Mouse (Mus musculus) frontal cortex, postnatal 14 days (tissue): ENCODE measurements at regions not wholly inside any gene's neighbourhood (a gene's known extent, or its start where the extent isn't known, plus 50 kb on each side); places are given as distances from the start of the nearest gene placed in this dataset.

Experiments
- DNase-seq, 2 experiments: peaks; one replicate each; pipeline ENCODE4 v3.0.0; 2022; ENCODE audit warnings: low spot score in 2 of 2

DNA sequence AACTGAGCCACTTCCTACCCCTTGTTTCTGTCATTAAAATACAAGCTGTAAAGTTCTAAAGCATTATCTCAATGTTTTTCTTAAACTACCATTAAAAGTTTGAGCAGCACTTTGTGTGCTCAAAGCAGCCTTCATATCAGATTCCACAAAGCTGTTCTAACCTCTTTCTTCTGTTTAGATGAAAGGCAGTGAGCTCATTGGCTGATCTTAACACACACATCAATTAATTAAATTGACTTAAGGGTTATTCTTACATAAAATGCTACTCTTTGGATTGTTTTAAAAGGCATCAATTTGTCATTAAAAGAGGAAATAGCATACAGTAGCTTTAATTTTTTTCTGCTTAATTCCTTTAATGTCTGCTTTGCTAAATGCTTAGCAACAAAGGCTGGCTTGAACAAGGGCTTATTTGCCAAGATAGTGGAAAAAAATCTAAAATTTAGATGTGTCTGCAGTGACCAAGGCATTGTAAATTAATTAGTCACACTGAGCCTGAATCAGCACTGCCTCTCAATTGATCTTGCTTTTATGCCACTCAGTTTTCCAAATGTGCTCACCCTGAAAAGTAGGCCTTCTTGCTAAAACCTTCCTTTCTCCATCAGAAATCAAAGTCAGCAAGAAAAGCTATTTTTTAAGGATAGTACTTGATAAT, 777.5 kb downstream of the Tmem114 start:
- no peak for DNase-seq

DNA sequence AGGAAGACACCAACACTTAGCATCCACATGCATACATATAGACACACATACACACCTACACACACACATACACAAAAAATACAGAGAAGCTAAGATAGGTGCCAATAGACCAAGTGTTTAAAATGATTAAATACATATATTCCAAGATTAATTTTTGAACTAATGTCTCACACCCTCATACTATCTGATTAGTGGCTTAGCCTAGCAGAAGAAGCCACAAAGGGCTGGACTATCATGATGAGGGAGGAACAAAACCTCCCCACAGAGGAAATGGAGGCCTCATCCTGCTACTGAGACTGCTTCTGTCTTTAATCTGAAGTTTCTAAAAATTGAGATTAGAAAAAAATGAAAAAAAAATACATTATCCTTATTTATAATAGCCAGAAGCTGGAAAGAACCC, 780.6 kb downstream of the Tmem114 start:
- DNase-seq = no peak

DNA sequence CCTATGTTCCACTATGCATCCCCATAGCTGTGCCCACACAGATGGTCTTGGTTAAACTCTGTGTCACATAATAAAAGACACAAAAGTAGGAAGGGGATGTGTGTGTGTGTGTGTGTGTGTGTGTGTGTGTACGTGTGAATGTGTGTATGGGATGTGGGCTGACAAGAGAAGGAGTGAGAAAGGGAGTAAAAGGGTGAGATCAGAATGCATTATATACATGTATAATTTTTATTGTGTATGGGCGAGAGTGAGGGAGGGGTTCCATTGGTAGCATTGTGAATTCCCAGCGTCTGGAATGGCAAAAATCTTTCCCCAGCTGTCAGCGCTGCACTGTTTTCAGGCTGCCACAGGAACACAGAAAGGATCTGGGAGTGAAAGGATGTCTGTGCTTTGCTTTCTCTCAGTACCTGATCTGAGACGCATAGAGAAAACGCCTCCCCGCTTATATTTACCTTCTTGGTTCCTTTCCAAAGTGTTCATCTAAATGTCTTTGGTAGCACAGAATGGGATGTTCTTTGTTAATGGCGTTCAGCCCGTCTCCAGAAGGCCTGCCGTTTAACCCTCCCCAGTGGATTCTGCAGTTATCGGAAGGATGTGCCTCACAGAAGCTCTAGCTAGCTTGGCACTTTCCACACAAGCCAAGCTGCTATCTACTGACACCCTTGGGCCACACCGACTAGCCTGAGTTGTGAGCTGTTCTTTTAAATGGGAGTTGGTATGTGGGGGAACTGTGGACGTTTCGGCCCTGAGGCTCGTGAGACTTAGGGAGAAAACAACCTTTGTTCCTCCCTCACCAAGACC, 785.8 kb downstream of the Tmem114 start:
- no peak for DNase-seq

DNA sequence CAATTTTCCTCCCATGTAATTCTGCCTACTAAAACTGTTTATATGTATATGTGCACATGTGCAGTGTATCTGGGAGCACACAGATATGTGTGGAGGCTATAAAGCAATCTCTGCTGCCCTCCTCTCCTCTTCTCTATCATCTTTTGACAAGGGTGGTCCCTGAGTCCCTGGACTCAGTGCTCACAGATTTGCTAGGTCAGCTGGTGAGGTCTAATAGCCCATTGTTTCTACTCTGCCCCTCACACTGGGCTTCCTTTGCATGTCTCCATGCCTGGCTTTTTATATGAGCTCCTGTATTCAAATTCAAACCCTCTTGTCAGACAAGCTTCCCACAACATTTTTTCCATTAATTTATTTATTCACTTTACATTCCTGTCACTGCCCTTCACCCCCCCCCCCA, 786.9 kb downstream of the Tmem114 start:
- DNase-seq = no peak

DNA sequence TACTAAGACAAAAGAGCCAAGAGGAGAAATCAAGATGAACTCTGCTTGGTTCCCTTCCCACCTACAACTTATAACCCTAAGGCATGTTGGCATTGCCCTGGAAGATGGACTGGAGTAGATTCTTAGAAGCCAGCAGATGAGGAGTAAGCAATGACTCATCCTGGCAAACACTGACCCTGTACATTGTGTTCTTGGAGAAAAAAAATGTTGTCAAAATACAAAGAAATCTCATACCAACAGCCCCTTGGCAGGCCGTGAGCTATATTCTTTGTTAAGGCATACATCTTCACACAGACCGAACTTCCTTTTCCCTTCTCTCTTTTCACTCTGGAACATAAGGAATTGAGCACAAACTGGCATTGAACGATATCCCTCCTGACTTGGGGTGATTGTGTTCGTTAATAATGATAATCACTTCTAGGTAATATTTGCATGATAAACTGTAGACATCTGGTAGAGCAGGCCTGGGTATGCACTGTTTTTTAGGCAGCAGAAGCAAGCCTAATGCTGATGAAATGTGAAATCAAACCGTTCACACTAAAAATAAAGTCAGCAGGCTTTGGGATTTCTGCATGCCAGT, 787.7 kb downstream of the Tmem114 start:
- no peak for DNase-seq

DNA sequence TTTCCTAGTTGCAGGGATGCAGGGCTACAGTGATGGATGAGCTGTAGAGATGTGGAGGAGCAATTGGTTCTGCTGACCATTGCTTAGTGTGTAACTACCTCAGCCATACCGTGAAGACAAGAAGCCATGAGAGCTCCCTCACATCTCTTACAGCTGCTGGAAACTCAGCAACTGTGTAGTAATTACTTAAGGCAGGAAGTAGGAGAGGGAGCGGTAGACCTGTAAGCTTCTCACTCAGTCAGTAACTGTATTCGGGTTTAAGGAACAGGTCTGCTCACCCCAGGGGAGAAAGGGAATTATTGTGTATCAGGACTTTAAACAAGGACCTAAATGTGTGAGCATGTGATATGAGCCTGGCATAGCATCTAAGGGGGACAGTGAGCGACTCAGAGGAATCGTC, 788.6 kb downstream of the Tmem114 start:
- no peak for DNase-seq

DNA sequence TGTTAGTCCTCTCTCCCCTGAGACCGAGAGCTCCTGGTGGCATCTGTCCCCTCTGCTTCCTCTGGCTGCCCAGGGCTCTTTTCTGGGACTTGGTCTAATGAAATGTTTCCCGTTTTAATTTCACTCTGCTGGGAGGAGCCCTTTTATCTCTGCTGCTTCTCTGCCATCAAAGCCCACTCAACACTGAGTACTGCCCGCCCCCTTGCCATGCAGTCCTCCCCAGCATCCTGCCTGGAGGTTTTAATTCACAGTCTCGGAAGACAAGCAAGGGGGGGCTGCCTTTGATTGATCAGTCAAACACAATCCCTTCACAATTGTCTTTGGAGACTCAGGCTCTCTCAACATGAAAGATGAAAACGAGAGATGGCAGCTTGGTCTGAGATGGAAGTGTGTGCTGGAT, 792.5 kb downstream of the Tmem114 start:
- no peak for DNase-seq

DNA sequence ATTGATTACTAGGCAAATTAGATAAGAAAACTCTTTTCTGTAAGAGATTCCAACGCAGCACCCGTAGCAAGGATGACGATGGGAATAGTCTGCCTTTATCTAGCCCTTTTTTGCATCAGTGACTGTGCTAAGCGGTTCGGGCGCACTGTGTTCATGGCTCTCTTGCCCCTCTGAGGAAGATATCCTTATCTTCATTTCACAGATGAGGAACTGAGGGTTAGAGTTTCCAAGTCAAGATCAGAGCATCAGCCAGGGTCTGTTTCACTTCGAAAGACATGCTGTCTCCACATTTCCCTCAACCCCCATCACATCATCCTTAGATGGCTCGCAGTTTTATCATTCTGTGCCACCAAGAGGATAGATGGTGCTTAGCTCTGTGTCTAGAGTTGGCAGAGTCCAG, 796.6 kb downstream of the Tmem114 start:
- DNase-seq = no peak

DNA sequence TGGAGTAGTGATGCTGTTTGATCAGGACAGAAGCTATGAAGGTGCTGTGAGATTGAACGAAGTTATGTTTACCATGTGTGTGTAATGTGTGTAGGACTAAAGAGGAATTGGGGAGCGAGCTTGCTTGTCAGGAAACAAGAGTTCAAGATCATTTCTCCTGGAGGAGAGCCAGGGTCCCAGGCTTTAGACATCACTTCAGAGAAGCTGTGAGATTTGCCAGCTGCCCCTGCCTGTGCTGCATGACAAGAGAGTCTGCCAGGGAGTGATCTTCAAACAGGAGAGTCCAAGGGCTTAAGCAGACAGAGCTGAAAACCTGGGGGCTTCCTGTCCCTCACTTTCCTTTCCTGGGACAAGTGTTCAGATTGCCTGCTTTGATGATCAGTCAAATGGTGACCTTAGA, 818.3 kb downstream of the Tmem114 start:
- no peak for DNase-seq

DNA sequence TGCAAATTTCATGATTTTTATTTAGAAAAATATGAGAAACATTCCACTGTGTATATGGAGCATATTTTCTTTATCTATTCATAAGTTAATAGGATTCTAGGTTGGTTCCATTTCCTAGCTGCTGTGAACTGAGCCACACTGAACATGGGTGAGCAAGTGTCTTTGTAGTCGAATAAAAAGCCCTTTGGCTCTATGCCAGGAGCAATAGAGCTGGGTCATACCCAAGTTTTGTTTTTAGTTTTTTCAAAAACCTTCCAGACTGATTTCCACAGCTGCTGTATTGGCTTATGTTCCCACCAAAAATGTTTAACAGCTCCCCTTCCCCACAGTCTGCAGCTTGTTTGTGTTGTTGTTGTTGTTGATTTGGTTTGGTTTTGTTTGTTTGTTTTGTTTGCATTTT, 822.5 kb downstream of the Tmem114 start:
- DNase-seq = no peak

DNA sequence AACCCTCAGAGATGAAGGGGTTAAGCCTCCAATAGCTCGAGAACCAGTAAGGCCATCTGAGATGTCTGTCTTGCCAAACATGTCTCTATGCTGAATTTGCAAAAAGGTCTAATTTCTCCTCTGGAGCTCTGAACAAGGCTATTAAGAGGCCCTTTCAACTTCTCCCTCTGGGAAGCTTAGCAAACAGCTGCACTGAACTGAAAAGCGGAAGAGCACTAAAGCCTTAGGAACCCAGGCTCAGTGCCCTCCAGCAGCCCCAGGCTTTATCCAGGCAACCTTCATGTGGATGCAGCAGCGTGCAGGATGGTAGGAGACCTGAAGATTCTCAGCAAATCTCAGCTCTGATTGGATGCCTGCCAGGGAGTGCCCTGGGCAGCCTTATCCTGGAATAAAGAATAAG, 850.1 kb downstream of the Tmem114 start:
- DNase-seq = no peak

DNA sequence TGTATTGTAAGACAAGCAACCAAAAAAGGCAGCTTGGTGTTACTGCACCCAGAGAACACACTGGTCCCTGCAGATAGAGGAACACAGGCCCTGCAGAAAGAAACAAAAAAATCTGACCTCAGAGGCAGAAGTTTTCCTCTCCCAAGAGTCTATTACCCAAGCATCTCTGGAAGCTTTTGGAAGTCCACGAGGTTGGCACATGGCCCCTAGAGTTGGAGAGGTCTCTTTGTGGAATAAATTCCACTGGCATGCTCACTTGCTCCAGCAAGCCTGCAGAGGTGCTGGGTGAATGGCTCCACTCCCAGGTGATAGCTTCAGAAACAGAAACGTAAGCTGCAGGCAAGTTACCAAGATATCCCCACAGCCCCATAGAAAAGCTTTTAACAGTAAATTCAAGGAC, 864.1 kb downstream of the Tmem114 start:
- DNase-seq = no peak

DNA sequence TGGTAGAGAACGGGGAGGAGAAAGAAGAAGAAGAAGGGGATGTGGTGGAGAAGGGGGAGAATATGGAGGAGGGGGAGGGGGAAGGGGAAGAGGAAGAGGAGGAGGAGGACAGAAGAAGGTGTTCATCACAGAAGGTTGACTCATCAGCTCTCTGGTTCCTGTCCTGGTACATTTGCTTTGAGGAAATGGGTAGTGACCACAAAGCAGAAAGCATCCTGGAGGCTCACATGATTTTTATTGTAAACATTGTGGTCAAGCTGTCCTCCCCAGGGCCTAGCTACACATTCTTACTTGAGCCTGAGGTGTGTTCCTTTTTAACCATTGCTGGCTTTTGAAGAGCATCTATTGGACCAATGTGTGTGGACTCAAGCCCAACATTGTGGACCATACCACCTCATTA, 865.8 kb downstream of the Tmem114 start:
- DNase-seq = no peak

DNA sequence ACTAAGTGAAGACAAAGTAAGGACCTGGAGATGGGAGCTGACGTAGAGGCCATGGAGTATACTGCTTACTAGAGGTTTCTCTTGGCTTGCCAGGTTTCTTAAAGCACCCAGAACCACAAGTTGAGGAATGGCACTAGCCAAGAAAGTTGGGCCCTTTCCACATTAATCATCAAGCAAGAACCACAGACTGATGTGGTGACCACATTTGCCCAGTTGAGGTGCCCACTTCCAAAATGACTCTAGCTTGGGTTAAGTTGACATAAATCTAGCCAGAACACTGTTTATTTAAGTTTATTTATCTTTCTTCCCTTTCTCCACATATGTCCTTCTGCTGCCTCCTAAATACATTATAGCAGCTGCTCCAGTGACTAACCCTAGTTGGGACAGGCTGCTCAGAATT, 866.3 kb downstream of the Tmem114 start:
- DNase-seq = no peak

DNA sequence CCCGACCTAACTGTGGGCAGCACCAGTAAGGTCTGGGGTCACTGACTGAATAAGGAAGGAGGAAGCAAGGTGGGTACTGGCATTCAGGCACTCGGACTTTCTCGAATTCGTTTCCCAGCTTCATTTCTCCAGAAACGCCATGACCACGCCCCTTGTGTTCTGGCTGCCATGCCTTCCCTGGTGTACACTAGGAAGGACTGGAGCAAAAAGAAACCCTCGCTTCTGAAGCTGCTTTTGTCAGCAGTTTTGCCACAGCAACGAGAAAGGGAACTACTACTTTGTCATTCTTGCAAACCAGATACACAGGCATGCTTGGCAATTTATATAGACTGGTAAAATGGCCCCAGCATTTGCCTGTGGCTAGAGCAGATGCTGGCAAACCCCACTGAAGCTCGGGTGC, 869.0 kb downstream of the Tmem114 start:
- DNase-seq = no peak

DNA sequence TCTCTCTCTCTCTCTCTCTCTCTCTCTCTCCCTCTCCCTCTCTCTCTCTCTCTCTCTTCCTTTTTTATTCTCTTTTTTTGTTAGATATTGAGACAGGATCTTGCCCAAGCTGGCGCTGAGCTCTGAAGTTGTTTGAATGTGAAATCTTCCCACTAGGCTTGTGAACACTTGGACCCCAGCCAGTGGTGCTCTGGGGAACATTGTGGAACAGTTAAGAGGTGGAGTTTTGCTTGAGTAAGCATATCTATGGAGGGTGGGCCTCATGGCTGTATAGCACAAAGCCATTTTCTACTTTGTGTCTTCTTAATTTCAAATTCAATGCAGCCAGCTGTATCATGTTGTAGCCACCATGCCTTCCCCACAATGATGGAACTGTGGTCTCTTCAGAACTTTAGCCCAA, 875.4 kb downstream of the Tmem114 start:
- no peak for DNase-seq

DNA sequence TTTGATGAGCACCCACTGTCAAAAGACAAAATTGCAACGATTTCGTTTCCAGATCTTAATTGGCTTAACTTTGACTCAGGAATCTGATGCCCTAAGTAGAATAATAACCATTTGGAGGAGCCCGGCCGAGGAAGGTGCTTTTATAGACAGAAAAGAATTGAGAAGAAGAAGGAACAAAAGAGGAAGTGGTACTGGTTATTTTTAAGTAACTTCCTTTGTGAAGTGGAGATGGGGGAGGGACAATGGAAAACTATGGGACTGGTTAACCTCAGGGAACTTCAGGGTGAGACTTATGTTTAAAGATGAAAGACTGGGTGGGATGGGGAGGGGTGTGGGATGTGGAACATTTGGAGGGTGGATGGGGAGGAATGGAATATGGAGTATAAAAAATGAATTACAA, 880.9 kb downstream of the Tmem114 start:
- DNase-seq = no peak

DNA sequence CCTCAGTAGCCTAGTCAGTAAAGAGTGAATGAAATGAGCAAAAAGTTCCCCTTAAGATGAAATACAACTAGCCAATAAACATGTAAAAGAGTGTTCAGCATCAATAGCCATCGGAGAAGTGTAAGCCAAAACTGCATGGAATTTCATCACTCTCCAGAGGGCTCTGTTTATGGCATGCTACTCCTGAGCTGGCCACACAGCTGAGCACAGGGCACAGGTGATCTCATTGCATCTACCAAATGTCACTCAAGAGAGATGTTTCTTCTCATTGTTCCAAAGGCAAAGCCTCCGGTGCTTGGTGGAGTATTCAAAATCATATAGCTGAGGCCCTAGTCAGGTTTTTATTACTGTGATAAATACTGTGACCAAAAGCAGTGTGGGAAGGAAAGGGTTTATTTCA, 895.1 kb downstream of the Tmem114 start:
- no peak for DNase-seq

DNA sequence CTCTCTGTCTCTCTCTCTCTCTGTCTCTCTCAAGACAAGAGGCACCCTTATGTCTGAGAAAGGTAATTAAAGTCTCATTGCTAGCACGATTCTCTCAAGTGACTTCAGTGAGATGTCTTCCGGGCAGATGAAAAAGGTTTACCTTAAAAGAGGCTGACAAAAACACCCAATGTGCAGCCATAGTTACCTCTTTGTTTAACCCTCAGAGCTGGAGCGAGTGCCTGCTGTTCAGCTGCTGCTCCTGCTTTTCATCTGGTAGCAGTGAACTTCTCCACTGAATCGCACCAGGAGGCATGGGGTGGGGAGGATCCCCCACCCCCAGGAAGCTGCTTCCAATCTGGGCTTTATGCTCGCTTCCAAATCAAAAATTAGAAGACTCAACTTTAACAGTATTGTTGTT, 896.0 kb downstream of the Tmem114 start:
- DNase-seq = no peak

DNA sequence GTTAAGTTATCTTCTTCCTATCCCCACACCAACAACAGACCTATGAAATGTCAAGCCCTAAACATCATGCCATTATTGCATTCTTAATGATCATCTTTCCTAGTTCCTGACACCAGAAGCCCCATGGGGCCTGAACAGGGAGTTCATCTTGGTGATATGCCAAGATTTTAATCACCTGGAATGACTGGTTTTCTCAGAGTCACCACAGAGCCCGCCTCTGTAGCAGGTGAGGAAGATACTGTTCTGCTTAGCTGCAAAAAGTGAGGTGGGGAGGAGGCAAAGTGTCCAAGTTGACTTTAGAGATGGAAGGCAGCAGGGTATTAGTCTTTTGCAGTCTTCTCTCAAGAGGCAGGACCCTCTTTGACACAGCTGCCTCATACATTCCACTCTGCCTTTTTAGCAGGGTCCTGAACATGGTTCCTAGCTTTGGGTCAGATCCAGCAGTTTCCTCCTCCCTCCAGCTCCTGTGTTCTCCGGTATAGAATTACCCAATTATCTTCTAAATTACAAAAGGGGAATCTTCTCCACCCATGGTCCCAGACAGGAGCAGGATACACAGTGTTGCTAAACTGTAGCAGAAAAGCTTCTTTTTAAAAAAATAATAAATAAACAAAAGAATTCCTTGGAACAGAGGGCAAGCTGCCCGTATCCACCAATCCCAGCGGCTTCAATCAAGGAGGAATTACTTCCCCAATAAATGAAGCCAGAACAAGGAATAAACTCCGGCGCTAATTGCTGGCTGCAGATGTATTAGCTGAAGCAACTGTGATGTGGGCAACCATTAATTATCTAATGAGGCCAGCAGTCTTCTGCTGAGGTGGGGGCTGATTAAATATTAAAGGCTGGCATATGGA, 896.8 kb downstream of the Tmem114 start:
- no peak for DNase-seq

DNA sequence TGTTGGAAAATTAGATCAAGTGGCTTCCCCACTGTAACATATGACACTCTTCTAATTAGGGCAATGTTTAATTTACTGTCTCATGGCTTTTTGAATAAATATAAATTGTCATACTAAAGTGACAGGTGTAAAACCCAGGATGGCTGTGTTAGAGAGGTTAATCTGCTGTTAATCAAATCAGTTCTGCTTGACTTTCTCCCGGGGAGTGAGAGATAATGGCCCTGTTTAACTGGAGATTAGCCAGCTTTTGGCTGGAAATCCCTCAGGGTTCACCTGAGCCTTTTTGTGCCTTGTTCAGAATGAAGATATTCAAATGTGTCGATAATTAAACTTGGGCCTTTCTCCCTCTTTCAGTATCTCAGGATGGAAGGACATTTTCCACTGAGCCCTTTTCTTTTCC, 906.2 kb downstream of the Tmem114 start:
- no peak for DNase-seq
